Mouse (Mus musculus): ENCODE measurements around the gene Cryzl2. TPM values are rescaled to one million over a fixed set of nuclear protein-coding genes. Genes with fewer than 3 reads are reported as not detected.

The Cryzl2 gene
- total and polyA plus RNA-seq, 3 experiments = 8.4 to 15.2 (median 9.5) TPM

DNA sequence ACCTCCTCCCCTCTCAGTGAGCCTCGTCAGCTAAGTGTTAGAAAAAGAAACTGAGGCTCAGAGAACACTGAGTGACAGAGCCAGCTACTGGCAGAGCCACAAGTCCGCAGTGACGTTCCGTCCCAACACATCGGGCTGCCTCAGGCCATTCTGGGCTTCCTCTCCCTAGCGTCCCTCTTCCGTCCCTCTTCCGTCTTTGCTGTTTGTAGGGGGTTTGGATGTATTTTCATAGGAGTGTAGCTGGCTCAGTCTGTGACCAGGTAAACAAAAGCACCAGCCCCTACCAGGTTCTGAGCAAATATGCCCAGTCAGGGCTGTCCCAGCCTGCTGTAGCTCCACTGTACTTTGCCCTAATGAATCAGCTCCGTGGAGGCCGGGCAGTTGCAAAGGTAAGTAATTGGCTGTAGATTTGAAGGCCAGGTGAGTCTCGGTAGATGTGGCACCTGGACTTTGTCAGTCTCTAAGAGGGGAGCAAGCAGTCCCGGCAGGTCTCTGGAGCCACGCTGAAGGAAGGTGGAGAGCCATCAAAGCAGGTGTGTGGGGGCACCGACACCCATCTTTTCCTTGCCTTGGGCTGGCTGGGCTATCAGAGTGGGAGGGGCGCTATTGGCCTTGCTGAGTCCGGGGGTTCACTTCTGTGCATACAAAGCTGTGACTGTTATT lies 67.4 kb downstream of the Cryzl2 start:
- intact Hi-C loops (cut with DNase I) = no loop called here
- Histone ChIP-seq H3K36me3 (ENCODE audit: control insufficient read depth, insufficient read depth, low read length) (no peaks in the 10 kb centered on the region), H3K4me1 (ENCODE audit: control insufficient read depth, insufficient read depth, low read length) (no peaks in the 10 kb centered on the region), H3K27ac (no peak overlapping the region), H3K79me2 (replicated peaks; ENCODE audit: control insufficient read depth, insufficient read depth, low read length) (no peaks in the 10 kb centered on the region), H3K27me3 (ENCODE audit: control insufficient read depth, insufficient read depth, low read length) (no peaks in the 10 kb centered on the region), H3K4me3 (no peak overlapping the region), H3K9ac (ENCODE audit: low read depth, low read length) (no peak overlapping the region)
- 90% methylated on average over 16 of the region's 16 CpGs for WGBS
- no peak for TF ChIP-seq CTCF (IDR thresholded peaks at IDR 0.05)
- no peak for TF ChIP-seq EP300 (IDR thresholded peaks at IDR 0.05; ENCODE audit: insufficient read depth, low read depth, low read length)
- no peak for TF ChIP-seq POLR2A (IDR thresholded peaks at IDR 0.05; ENCODE audit: insufficient read depth, low read depth, low read length)
- no peak for DNase-seq

DNA sequence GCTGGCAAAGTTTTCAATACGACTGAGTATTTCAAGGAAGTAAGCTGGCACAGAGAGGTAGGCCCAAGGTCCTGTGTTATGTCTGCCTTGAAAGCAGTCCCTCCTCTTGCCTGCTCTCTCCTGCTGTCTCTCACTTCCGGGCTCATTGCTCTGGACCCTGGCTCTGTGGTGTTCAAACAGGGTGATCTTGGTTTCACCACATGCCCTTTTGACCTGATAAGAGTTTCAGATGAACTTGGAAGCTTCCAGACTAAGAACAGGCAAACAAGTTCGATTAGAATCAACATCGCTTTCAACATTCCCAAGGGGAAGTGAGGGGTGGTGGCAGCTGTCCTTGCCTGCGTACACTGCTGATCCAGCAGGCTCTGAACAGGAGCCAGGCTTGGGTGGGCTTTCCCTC lies 68.2 kb downstream of the Cryzl2 start:
- 46% methylated on average over 5 of the region's 5 CpGs for WGBS
- H3K36me3 ChIP-seq (ENCODE audit: control insufficient read depth, insufficient read depth, low read length) = no peaks in the 10 kb centered on the region
- intact Hi-C loops (cut with DNase I) = no loop called here
- TF ChIP-seq POLR2A (IDR thresholded peaks at IDR 0.05; ENCODE audit: insufficient read depth, low read depth, low read length) = no peak
- no peak for TF ChIP-seq CTCF (IDR thresholded peaks at IDR 0.05)
- TF ChIP-seq EP300 (IDR thresholded peaks at IDR 0.05; ENCODE audit: insufficient read depth, low read depth, low read length) = no peak
- H3K79me2 ChIP-seq (replicated peaks; ENCODE audit: control insufficient read depth, insufficient read depth, low read length) = no peaks in the 10 kb centered on the region
- H3K27me3 ChIP-seq (ENCODE audit: control insufficient read depth, insufficient read depth, low read length) = no peaks in the 10 kb centered on the region
- H3K27ac ChIP-seq = no peak overlapping the region
- no peaks in the 10 kb centered on the region for H3K4me1 ChIP-seq (ENCODE audit: control insufficient read depth, insufficient read depth, low read length)
- no peak overlapping the region for H3K4me3 ChIP-seq
- no peak overlapping the region for H3K9ac ChIP-seq (ENCODE audit: low read depth, low read length)
- no peak for DNase-seq

DNA sequence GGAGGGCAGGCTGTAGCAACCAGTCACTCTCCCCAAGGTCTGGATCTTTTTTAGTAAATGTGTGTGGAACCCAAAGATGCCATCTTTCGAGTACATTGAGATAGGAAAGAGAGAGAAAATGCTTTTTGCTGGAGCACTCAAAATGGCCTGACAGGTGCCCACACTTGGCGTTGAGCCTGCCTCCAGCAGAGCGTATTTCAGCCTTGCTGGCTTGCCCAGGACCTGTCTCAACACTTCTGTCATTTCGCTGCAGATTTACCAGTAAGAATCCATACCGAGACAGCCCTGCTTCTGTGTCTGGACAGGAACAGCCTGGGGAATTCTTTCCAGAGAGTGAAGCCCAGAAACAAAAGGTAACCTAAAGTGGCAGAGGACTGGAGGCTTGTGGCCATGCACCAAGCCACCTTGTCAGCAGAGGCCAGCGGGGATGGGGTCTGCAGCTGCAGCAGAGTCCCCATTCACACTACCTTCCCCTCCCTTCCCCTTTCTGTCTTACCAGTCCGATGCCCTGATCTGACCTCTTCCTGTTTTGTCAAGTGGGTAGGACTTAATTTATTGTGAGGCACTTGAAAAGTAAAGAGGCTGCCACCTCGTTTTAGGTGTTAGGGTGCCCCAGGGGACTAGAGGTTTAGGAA lies 74.6 kb downstream of the Cryzl2 start:
- no peak overlapping the region for H3K27ac ChIP-seq
- no peaks in the 10 kb centered on the region for H3K79me2 ChIP-seq (replicated peaks; ENCODE audit: control insufficient read depth, insufficient read depth, low read length)
- H3K27me3 ChIP-seq (ENCODE audit: control insufficient read depth, insufficient read depth, low read length) = no peaks in the 10 kb centered on the region
- no peaks in the 10 kb centered on the region for H3K36me3 ChIP-seq (ENCODE audit: control insufficient read depth, insufficient read depth, low read length)
- intact Hi-C loops (cut with DNase I) = no loop called here
- no peak for TF ChIP-seq EP300 (IDR thresholded peaks at IDR 0.05; ENCODE audit: insufficient read depth, low read depth, low read length)
- no peak for TF ChIP-seq CTCF (IDR thresholded peaks at IDR 0.05)
- no peak for TF ChIP-seq POLR2A (IDR thresholded peaks at IDR 0.05; ENCODE audit: insufficient read depth, low read depth, low read length)
- H3K9ac ChIP-seq (ENCODE audit: low read depth, low read length) = no peak overlapping the region
- H3K4me3 ChIP-seq = no peak overlapping the region
- no peak for DNase-seq
- 48% methylated on average over 8 of the region's 8 CpGs for WGBS
- H3K4me1 ChIP-seq (ENCODE audit: control insufficient read depth, insufficient read depth, low read length) = no peaks in the 10 kb centered on the region

DNA sequence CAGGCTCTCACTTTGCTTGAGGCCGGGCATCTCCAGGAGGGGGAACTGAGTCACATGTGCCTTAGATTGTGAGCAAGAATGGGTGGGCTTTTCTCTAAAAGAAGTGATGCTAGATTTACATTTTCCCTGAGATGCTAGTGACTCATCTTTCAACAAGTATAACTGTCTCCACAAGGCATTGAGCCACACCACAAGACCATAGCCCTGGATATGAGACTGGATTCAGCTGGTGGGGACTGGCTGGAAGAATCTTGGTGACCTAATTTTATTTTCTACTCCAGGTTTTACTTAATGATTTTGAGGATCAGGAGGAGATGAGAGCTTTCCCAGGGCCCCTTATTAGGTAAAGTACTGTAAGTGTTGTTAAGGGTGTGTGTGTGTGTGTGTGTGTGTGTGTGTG lies 77.2 kb downstream of the Cryzl2 start:
- DNase-seq = no peak
- no peak for TF ChIP-seq EP300 (IDR thresholded peaks at IDR 0.05; ENCODE audit: insufficient read depth, low read depth, low read length)
- no peak for TF ChIP-seq POLR2A (IDR thresholded peaks at IDR 0.05; ENCODE audit: insufficient read depth, low read depth, low read length)
- no peak for TF ChIP-seq CTCF (IDR thresholded peaks at IDR 0.05)
- H3K9ac ChIP-seq (ENCODE audit: low read depth, low read length) = no peak overlapping the region
- intact Hi-C loops (cut with DNase I) = loop anchor here (5.0 kb wide), 4 partner anchors 68 to 618 kb away; no protein-coding TSS in a partner anchor
- H3K27me3 ChIP-seq (ENCODE audit: control insufficient read depth, insufficient read depth, low read length) = no peaks in the 10 kb centered on the region
- H3K36me3 ChIP-seq (ENCODE audit: control insufficient read depth, insufficient read depth, low read length) = no peaks in the 10 kb centered on the region
- H3K27ac ChIP-seq = no peak overlapping the region
- H3K4me3 ChIP-seq = no peak overlapping the region
- H3K4me1 ChIP-seq (ENCODE audit: control insufficient read depth, insufficient read depth, low read length) = no peaks in the 10 kb centered on the region
- WGBS = 86% methylated on average over 1 of the region's 1 CpGs
- H3K79me2 ChIP-seq (replicated peaks; ENCODE audit: control insufficient read depth, insufficient read depth, low read length) = no peaks in the 10 kb centered on the region

DNA sequence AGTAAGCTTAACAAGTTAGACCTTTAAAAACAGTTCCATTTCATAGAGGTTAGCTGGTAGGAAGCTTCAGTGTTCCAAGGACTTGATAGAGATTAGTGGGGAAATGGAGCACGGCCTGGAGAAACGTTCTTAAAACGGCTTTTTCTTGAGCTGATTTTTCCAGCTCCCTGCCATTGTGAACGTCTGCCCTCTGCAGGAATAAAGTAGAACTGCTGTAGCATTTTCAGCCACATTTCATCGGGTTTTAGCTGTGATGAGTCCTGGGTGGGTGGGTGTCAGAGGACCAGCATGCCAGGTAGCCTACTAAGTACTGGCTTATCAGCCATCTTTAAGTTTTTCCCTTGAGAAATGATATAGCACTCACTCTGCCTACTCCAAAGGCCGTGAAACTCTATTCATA lies 78.1 kb downstream of the Cryzl2 start:
- TF ChIP-seq CTCF (IDR thresholded peaks at IDR 0.05) = peak; percentile 91
- no peak for TF ChIP-seq POLR2A (IDR thresholded peaks at IDR 0.05; ENCODE audit: insufficient read depth, low read depth, low read length)

DNA sequence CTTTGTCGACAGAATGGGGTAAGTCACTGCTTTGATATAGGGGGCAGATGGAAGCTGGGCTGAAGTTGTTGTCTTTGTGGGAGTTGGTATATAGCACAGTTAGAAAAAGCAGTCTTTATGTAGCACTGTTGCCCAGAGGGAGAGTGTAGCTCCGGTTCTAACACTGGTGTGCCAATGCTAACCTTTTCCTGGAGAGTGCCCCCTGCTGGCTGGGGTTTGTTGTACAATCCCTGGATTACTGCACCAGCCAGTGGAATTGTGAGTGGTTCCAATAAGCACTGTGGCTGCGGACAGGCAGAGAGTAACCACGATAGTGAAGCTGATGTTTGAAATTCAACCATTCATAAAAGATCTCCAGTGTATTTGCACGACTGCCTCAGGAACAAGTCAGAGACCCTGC lies 79.3 kb downstream of the Cryzl2 start:
- H3K79me2 ChIP-seq (replicated peaks; ENCODE audit: control insufficient read depth, insufficient read depth, low read length) = no peaks in the 10 kb centered on the region
- H3K9ac ChIP-seq (ENCODE audit: low read depth, low read length) = no peak overlapping the region
- no peaks in the 10 kb centered on the region for H3K27me3 ChIP-seq (ENCODE audit: control insufficient read depth, insufficient read depth, low read length)
- no peaks in the 10 kb centered on the region for H3K36me3 ChIP-seq (ENCODE audit: control insufficient read depth, insufficient read depth, low read length)
- DNase-seq = peak in 1 of 2 experiments; percentile 46
- H3K4me3 ChIP-seq = no peak overlapping the region
- H3K4me1 ChIP-seq (ENCODE audit: control insufficient read depth, insufficient read depth, low read length) = no peaks in the 10 kb centered on the region
- intact Hi-C loops (cut with DNase I) = loop anchor here (2.0 to 5.0 kb wide), 5 partner anchors 70 to 620 kb away; no protein-coding TSS in a partner anchor
- TF ChIP-seq CTCF (IDR thresholded peaks at IDR 0.05) (peak; percentile 64), POLR2A (IDR thresholded peaks at IDR 0.05; ENCODE audit: insufficient read depth, low read depth, low read length) (no peak), EP300 (IDR thresholded peaks at IDR 0.05; ENCODE audit: insufficient read depth, low read depth, low read length) (no peak)
- no peak overlapping the region for H3K27ac ChIP-seq
- WGBS = 86% methylated on average over 5 of the region's 5 CpGs

More for the DNA sequence above, 78.1 kb downstream of the Cryzl2 start:
- no peaks in the 10 kb centered on the region for H3K36me3 ChIP-seq (ENCODE audit: control insufficient read depth, insufficient read depth, low read length)
- DNase-seq = peak in 1 of 2 experiments; percentile 18
- intact Hi-C loops (cut with DNase I) = loop anchor here (2.0 to 5.0 kb wide), 5 partner anchors 69 to 619 kb away; no protein-coding TSS in a partner anchor
- H3K4me1 ChIP-seq (ENCODE audit: control insufficient read depth, insufficient read depth, low read length) = no peaks in the 10 kb centered on the region
- no peaks in the 10 kb centered on the region for H3K79me2 ChIP-seq (replicated peaks; ENCODE audit: control insufficient read depth, insufficient read depth, low read length)
- H3K27me3 ChIP-seq (ENCODE audit: control insufficient read depth, insufficient read depth, low read length) = no peaks in the 10 kb centered on the region
- 9% methylated on average over 6 of the region's 6 CpGs for whole genome bisulfite sequencing
- no peak overlapping the region for H3K9ac ChIP-seq (ENCODE audit: low read depth, low read length)
- H3K4me3 ChIP-seq = no peak overlapping the region
- H3K27ac ChIP-seq = no peak overlapping the region

Other genes starting within 250 kb of the Cryzl2 start
- gene Rasal2, start 46.0 kb upstream of the Cryzl2 start, total RNA-seq (2021) = 10 to 100 TPM; 22.2 to 23.2 TPM
- gene Rasal2, start 46.0 kb upstream of the Cryzl2 start, polyA plus RNA-seq (2012; rRNA removed) = 5.1 and 10.7 TPM in 2 replicates
- 1 to 10 TPM in 1 of 2 experiments, under 1 TPM in 1; 0.76 to 1.2 TPM for gene Sec16b, start 48.2 kb downstream of the Cryzl2 start, total RNA-seq (2021)
- gene Sec16b, start 48.2 kb downstream of the Cryzl2 start, polyA plus RNA-seq (2012; rRNA removed) = 3.2 and 3.3 TPM in 2 replicates